Mouse (Mus musculus) cerebellum, postnatal 14 days (tissue): ENCODE measurements around the gene 4632433K11Rik.
"Not testable (repeated sequence)": the region's sequence is repeated elsewhere in the genome, so short reads cannot be mapped to it uniquely, and the experiment has no call there.

Experiments used
- DNase-seq, 2 experiments: peaks; one replicate each; pipeline ENCODE4 v3.0.0; 2021; ENCODE audit warnings: mixed read lengths in 2 of 2

Gene 4632433K11Rik

GRCm38 (mm10) chr7:5033818-5034217 is at the start of gene 4632433K11Rik:
Gene 4632433K11Rik (plus strand): TSS chr7:5034118.
- no peak for DNase-seq

- DNase-seq: no peak
These were observed 45.7 kb upstream of the 4632433K11Rik start for GRCm38 (mm10) chr7:4988250-4988649.

GRCm38 (mm10) chr7:4993347-4993998 is 40.4 kb upstream of the 4632433K11Rik start:
- peak; percentile 32 to 42 for DNase-seq

GRCm38 (mm10) chr7:4993999-4994788 is 39.7 kb upstream of the 4632433K11Rik start:
- DNase-seq: peak; percentile 40 to 41

GRCm38 (mm10) chr7:4995268-4996002 is 38.5 kb upstream of the 4632433K11Rik start:
- no peak for DNase-seq

GRCm38 (mm10) chr7:4996003-4996895 is 37.7 kb upstream of the 4632433K11Rik start, which contains the start of gene Zfp579:
Gene Zfp579 (minus strand): TSS chr7:4996158.
- DNase-seq: peak; percentile 98 to 99

- DNase-seq: no peak
These were observed 37.0 kb upstream of the 4632433K11Rik start for GRCm38 (mm10) chr7:4996934-4997333.

GRCm38 (mm10) chr7:4999876-5000275 is 34.0 kb upstream of the 4632433K11Rik start:
- DNase-seq: peak in 1 of 2 experiments; percentile 42

- not testable (repeated sequence) for DNase-seq
These were observed 31.0 kb upstream of the 4632433K11Rik start for GRCm38 (mm10) chr7:5002876-5003275.

GRCm38 (mm10) chr7:5008229-5008628 is 25.7 kb upstream of the 4632433K11Rik start:
- no peak for DNase-seq

- no peak for DNase-seq
These were observed 21.0 kb upstream of the 4632433K11Rik start for GRCm38 (mm10) chr7:5012681-5013513.

GRCm38 (mm10) chr7:5014251-5015117 is 19.4 kb upstream of the 4632433K11Rik start, which contains the start of the genes Zfp524 and Fiz1:
Gene Zfp524 (plus strand): TSS chr7:5014415.
Gene Fiz1 (minus strand): TSS chr7:5014697.
- DNase-seq: peak; percentile 98 to 99

- peak; percentile 96 for DNase-seq
These were observed 18.6 kb upstream of the 4632433K11Rik start, which contains the start of gene Gm44973 for GRCm38 (mm10) chr7:5015118-5016001. Gene Gm44973 (plus strand): TSS chr7:5015496.

GRCm38 (mm10) chr7:5016057-5016456 is 17.9 kb upstream of the 4632433K11Rik start:
- DNase-seq: no peak

- DNase-seq: no peak
These were observed 17.0 kb upstream of the 4632433K11Rik start for GRCm38 (mm10) chr7:5016920-5017319.

GRCm38 (mm10) chr7:5017352-5017751 is 16.6 kb upstream of the 4632433K11Rik start:
- peak in 1 of 2 experiments; percentile 60 for DNase-seq

GRCm38 (mm10) chr7:5017931-5018330 is 16.0 kb upstream of the 4632433K11Rik start:
- no peak for DNase-seq

GRCm38 (mm10) chr7:5019576-5019975 is 14.3 kb upstream of the 4632433K11Rik start:
- DNase-seq: not testable (repeated sequence)
